Mouse (Mus musculus) ES-Bruce4 (cell line): ENCODE measurements at regions not wholly inside any gene's neighbourhood (a gene's known extent, or its start where the extent isn't known, plus 50 kb on each side); places are given as distances from the start of the nearest gene placed in this dataset.

Source experiments
- H3K27ac ChIP-seq: 2 replicates; pipeline ENCODE4 v1.5.1; 2012; ENCODE audit warnings: low read length, inconsistent platforms; ENCODE audit not compliant: insufficient read depth
- H3K27me3 ChIP-seq: 2 replicates; pipeline ENCODE4 v1.6.1; 2012; ENCODE audit warnings: mild to moderate bottlenecking, low read length, inconsistent platforms; ENCODE audit not compliant: control insufficient read depth, poor library complexity, insufficient read depth, severe bottlenecking
- H3K36me3 ChIP-seq: 2 replicates; pipeline ENCODE4 v1.6.1; 2012; ENCODE audit warnings: inconsistent platforms, mild to moderate bottlenecking, low read length, moderate library complexity; ENCODE audit not compliant: control insufficient read depth, poor library complexity, insufficient read depth, severe bottlenecking
- H3K4me1 ChIP-seq: one replicate; pipeline ENCODE4 v1.8.1; 2011; ENCODE audit warnings: low read length; ENCODE audit not compliant: control insufficient read depth, insufficient read depth
- H3K4me3 ChIP-seq: 2 replicates; pipeline ENCODE4 v1.5.1; 2011; ENCODE audit warnings: low read depth, mild to moderate bottlenecking, low read length
- H3K9ac ChIP-seq: 2 replicates; pipeline ENCODE4 v1.6.1; 2012; ENCODE audit warnings: low read depth, mild to moderate bottlenecking, inconsistent platforms; ENCODE audit not compliant: poor library complexity, severe bottlenecking
- H3K9me3 ChIP-seq: replicated peaks from 2 replicates; pipeline ENCODE4 v1.6.1; 2012; ENCODE audit warnings: mild to moderate bottlenecking, low read length, inconsistent platforms; ENCODE audit not compliant: control insufficient read depth, poor library complexity, insufficient read depth, severe bottlenecking
- CTCF ChIP-seq: IDR thresholded peaks from one replicate; pipeline ENCODE4 v1.8.1; 2011; ENCODE audit warnings: low read depth, low read length
- EP300 ChIP-seq: IDR thresholded peaks from 2 replicates; pipeline ENCODE4 v1.6.1; 2011; ENCODE audit warnings: low read depth, low read length; ENCODE audit not compliant: insufficient read depth
- POLR2A ChIP-seq: IDR thresholded peaks from one replicate; pipeline ENCODE4 v1.8.1; 2011; ENCODE audit warnings: low read length; ENCODE audit not compliant: insufficient read depth

- no peak for TF ChIP-seq EP300
- no peak for TF ChIP-seq CTCF
- TF ChIP-seq POLR2A: no peak
- Histone ChIP-seq H3K4me1 (no peaks in the 10 kb centered on the region), H3K36me3 (no peaks in the 10 kb centered on the region), H3K4me3 (no peak overlapping the region), H3K27ac (no peak overlapping the region), H3K9ac (no peak overlapping the region), H3K27me3 (no peaks in the 10 kb centered on the region), H3K9me3 (no peaks in the 10 kb centered on the region; the same call in 1 of the 2 replicates)
These were observed 71.8 kb upstream of the Vangl1 start for GRCm38 (mm10) chr3:102276283-102276682.

DNA sequence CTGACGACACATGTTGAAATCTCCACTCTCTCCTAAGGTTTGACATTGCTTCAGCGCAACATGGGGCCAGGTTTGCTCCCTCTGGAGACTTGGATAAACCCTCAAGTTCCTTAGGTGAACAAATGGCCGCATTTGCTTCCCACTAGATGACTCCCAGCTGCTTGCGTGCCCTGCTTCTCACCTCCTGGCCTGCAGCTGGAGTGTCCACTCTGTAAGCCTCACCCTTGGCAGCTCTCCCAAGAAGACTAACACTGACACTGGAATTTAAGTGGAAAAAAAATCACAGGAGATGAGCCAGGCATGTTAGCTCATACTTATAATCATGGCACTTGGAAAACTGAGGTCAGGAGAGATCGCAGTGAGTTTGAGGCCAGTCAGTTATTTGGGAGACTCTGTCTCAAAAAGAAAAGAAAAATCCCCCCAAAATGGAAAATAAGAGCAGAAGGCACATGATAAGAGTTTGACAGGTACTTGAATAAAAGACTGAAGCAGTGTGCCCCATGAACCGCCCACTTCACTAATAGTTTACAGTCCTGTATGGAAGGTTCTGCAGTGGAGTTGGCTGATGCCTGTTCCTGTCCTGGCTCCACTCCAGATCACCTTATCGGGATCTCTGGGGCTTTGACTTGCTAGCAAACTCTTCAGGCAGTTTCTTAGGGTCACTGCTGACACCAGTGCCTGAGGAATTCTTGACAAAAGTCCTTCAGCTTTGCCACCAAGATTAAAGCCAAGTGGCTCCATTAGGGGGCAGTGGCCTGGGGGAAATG lies 70.9 kb upstream of the Vangl1 start:
- Histone ChIP-seq H3K27me3 (no peaks in the 10 kb centered on the region), H3K4me1 (no peaks in the 10 kb centered on the region), H3K4me3 (no peak overlapping the region), H3K9me3 (no peaks in the 10 kb centered on the region; the same call in 1 of the 2 replicates), H3K27ac (no peak overlapping the region), H3K9ac (no peak overlapping the region), H3K36me3 (no peaks in the 10 kb centered on the region)
- TF ChIP-seq CTCF (no peak), EP300 (no peak), POLR2A (no peak)

DNA sequence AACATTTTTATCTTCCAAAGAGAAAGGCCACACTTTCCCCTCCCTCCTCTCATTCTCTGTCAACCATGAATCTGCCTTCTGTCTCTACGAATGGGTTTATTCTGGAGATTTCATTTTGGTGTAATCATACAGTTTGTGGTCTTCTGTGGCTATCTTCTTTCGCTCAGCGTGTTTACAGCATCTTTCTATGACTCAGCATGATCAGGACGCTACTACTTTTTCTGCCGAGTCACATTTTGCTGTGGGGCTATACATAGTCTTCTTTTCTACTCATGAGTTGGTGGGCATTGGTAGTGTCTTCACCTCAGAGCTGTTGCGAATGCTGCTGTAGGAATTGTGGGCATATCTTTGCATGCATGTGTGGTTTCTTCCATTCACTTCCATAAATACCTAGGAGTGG lies 66.3 kb upstream of the Vangl1 start:
- Histone ChIP-seq H3K27ac (no peak overlapping the region), H3K9me3 (no peaks in the 10 kb centered on the region; the same call in 1 of the 2 replicates), H3K4me1 (no peaks in the 10 kb centered on the region), H3K4me3 (no peak overlapping the region), H3K36me3 (no peaks in the 10 kb centered on the region), H3K27me3 (no peaks in the 10 kb centered on the region), H3K9ac (no peak overlapping the region)
- TF ChIP-seq CTCF: no peak
- no peak for TF ChIP-seq POLR2A
- no peak for TF ChIP-seq EP300

DNA sequence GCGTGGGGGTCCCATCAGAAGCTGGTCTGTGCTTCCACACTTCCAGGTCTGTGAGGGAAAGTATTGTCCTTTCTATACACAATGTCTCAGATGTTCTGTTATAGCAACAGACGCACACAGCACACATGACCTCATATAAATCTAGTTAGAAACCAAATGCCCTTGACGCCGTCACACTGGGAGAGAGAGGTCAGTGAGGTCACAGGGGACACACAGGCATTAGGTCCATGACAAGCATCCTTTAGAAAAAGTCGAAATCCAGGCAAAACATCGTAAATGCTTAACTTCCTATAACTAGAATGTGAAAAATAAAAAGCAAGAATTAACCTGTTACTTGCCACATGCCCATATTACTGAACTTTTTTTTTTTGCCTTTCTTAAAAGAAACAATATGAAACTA lies 65.8 kb upstream of the Vangl1 start:
- H3K9me3 ChIP-seq: no peaks in the 10 kb centered on the region; the same call in 1 of the 2 replicates
- no peak overlapping the region for H3K9ac ChIP-seq

GRCm38 (mm10) chr3:102266136-102266535 lies 61.6 kb upstream of the Vangl1 start:
- H3K27ac ChIP-seq: no peak overlapping the region

More for the DNA sequence above, 65.8 kb upstream of the Vangl1 start:
- Histone ChIP-seq H3K4me3 (no peak overlapping the region), H3K36me3 (no peaks in the 10 kb centered on the region), H3K27me3 (no peaks in the 10 kb centered on the region), H3K4me1 (no peaks in the 10 kb centered on the region), H3K27ac (no peak overlapping the region)
- TF ChIP-seq CTCF: no peak

GRCm38 (mm10) chr3:102265146-102265545 lies 60.7 kb upstream of the Vangl1 start:
- Histone ChIP-seq H3K27me3 (no peaks in the 10 kb centered on the region), H3K9me3 (no peaks in the 10 kb centered on the region), H3K4me3 (no peak overlapping the region), H3K9ac (no peak overlapping the region), H3K36me3 (no peaks in the 10 kb centered on the region), H3K4me1 (no peaks in the 10 kb centered on the region), H3K27ac (no peak overlapping the region)
- no peak for TF ChIP-seq EP300
- TF ChIP-seq POLR2A: no peak
- TF ChIP-seq CTCF: no peak

More at GRCm38 (mm10) chr3:102266136-102266535, 61.6 kb upstream of the Vangl1 start:
- no peaks in the 10 kb centered on the region for H3K27me3 ChIP-seq
- H3K9me3 ChIP-seq: no peaks in the 10 kb centered on the region
- no peak overlapping the region for H3K9ac ChIP-seq
- no peak overlapping the region for H3K4me3 ChIP-seq
- H3K36me3 ChIP-seq: no peaks in the 10 kb centered on the region
- no peaks in the 10 kb centered on the region for H3K4me1 ChIP-seq
- TF ChIP-seq EP300: no peak
- TF ChIP-seq CTCF: no peak
- TF ChIP-seq POLR2A: no peak
